Mouse (Mus musculus) myocyte (in vitro differentiated cells): ENCODE results near the gene Akap8l. TPM values are rescaled to one million over a fixed set of nuclear protein-coding genes. Genes with fewer than 3 reads are reported as not detected.

ENCODE experiments used
- H3K27me3 ChIP-seq: one replicate; pipeline ENCODE4 v1.6.1; 2011; ENCODE audit not compliant: control insufficient read depth, insufficient read depth, insufficient read length
- H3K36me3 ChIP-seq: one replicate; pipeline ENCODE4 v1.6.1; 2011; ENCODE audit not compliant: control insufficient read depth, insufficient read depth
- H3K4me2 ChIP-seq: one replicate; pipeline ENCODE4 v1.6.1; 2011; ENCODE audit warnings: low read depth, control low read depth
- H3K4me3 ChIP-seq: one replicate; pipeline ENCODE4 v1.5.1; 2011; ENCODE audit warnings: mild to moderate bottlenecking, control low read depth, moderate library complexity
- H3K79me2 ChIP-seq: one replicate; pipeline ENCODE4 v1.6.1; 2011; ENCODE audit not compliant: control insufficient read depth, insufficient read depth
- H3ac ChIP-seq: one replicate; pipeline ENCODE4 v1.6.1; 2011; ENCODE audit not compliant: control insufficient read depth, insufficient read length
- CEBPB ChIP-seq: IDR thresholded peaks from 2 replicates; pipeline ENCODE4 v1.6.1; 2011; ENCODE audit warnings: mild to moderate bottlenecking, moderate library complexity; ENCODE audit not compliant: poor library complexity, insufficient read depth, severe bottlenecking
- E2F4 ChIP-seq: IDR thresholded peaks from one replicate; pipeline ENCODE4 v1.6.1; 2011; ENCODE audit warnings: mild to moderate bottlenecking, control low read depth, moderate library complexity; ENCODE audit not compliant: insufficient read depth
- MAX ChIP-seq: IDR thresholded peaks from one replicate; pipeline ENCODE4 v1.6.1; 2011; ENCODE audit warnings: low read depth, mild to moderate bottlenecking, control low read depth
- MYOD1 ChIP-seq, 3 experiments: IDR thresholded peaks; one replicate each; pipeline ENCODE4 v1.6.1; 2011; ENCODE audit warnings: control low read depth in 2 of 3, low read depth in 2 of 3, mild to moderate bottlenecking in 2 of 3, moderate library complexity in 1 of 3; ENCODE audit not compliant: insufficient read length in 2 of 3, control insufficient read depth in 1 of 3
- MYOG ChIP-seq, 3 experiments: IDR thresholded peaks; one replicate each; pipeline ENCODE4 v1.6.1; 2011; ENCODE audit warnings: control low read depth in 2 of 3, low read depth in 2 of 3, mild to moderate bottlenecking in 2 of 3; ENCODE audit not compliant: insufficient read length in 2 of 3, control insufficient read depth in 1 of 3, insufficient read depth in 1 of 3
- POLR2A ChIP-seq: IDR thresholded peaks from one replicate; pipeline ENCODE4 v1.6.1; 2011; ENCODE audit warnings: low read depth, mild to moderate bottlenecking, control low read depth, moderate library complexity; ENCODE audit not compliant: insufficient read length
- POLR2AphosphoS2 ChIP-seq: IDR thresholded peaks from one replicate; pipeline ENCODE4 v1.6.1; 2011; ENCODE audit warnings: low read depth, control low read depth; ENCODE audit not compliant: insufficient read length
- REST ChIP-seq: IDR thresholded peaks from one replicate; pipeline ENCODE4 v1.6.1; 2011; ENCODE audit warnings: mild to moderate bottlenecking, control low read depth, moderate library complexity; ENCODE audit not compliant: insufficient read depth, insufficient read length
- SRF ChIP-seq: IDR thresholded peaks from one replicate; pipeline ENCODE4 v1.6.1; 2011; ENCODE audit warnings: low read depth; ENCODE audit not compliant: control insufficient read depth, insufficient read length
- TCF12 ChIP-seq: IDR thresholded peaks from one replicate; pipeline ENCODE4 v1.6.1; 2011; ENCODE audit warnings: mild to moderate bottlenecking, control low read depth; ENCODE audit not compliant: poor library complexity, insufficient read depth, severe bottlenecking
- TCF3 ChIP-seq: IDR thresholded peaks from one replicate; pipeline ENCODE4 v1.6.1; 2011; ENCODE audit warnings: low read depth, control low read depth; ENCODE audit not compliant: insufficient read length
- USF1 ChIP-seq: IDR thresholded peaks from one replicate; pipeline ENCODE4 v1.6.1; 2011; ENCODE audit warnings: low read depth, mild to moderate bottlenecking, control low read depth, moderate library complexity
- polyA plus RNA-seq: library from polyadenylated mRNA; unstranded; fragments of >200 nt; fragmentation: generic; extraction: Trizol; gene quantifications from one replicate; pipeline ENCODE4 v1.2.1, GENCODE M21; 2012; ENCODE audit warnings: missing spikeins

Gene Akap8l
- polyA plus RNA-seq, 1 experiment = 31.7 TPM

GRCm38 (mm10) chr17:32354211-32354610 lies 3.8 kb upstream of the Akap8l start:
- Histone ChIP-seq H3K79me2 (peaks cover 3% of the 10 kb centered on the region), H3K27me3 (no peaks in the 10 kb centered on the region), H3K4me2 (peak overlapping the region; percentile 9), H3ac (no peak overlapping the region), H3K36me3 (peaks cover 27% of the 10 kb centered on the region), H3K4me3 (no peak overlapping the region)
- peak in 1 of 3 experiments; percentile 48 for TF ChIP-seq MYOG (IDR thresholded peaks at IDR 0.05; ENCODE audit: control insufficient read depth in 1 of 3, insufficient read depth in 1 of 3, insufficient read length in 2 of 3, low read depth in 2 of 3)
- TF ChIP-seq E2F4 = no peak

- H3K36me3 ChIP-seq = peaks cover 22% of the 10 kb centered on the region
- H3K79me2 ChIP-seq = peaks cover 8% of the 10 kb centered on the region
- peak overlapping the region; percentile 9 for H3K4me2 ChIP-seq
- H3ac ChIP-seq = no peak overlapping the region
- H3K27me3 ChIP-seq = no peaks in the 10 kb centered on the region
- TF ChIP-seq E2F4 (no peak), USF1 (no peak), MYOG (IDR thresholded peaks at IDR 0.05; ENCODE audit: control insufficient read depth in 1 of 3, insufficient read depth in 1 of 3, insufficient read length in 2 of 3, low read depth in 2 of 3) (peak; percentile 42 to 93 (median 50)), CEBPB (no peak), TCF3 (no peak), MYOD1 (IDR thresholded peaks at IDR 0.05; ENCODE audit: control insufficient read depth in 1 of 3, insufficient read length in 2 of 3, low read depth in 2 of 3) (peak; percentile 29 to 81 (median 68)), POLR2A (no peak), SRF (peak; percentile 15), MAX (no peak), TCF12 (no peak)
- H3K4me3 ChIP-seq = no peak overlapping the region
These were observed 3.3 kb upstream of the Akap8l start for GRCm38 (mm10) chr17:32353696-32354095.

GRCm38 (mm10) chr17:32351726-32352125 lies 1.3 kb upstream of the Akap8l start:
- no peak overlapping the region for H3ac ChIP-seq
- no peak overlapping the region for H3K4me2 ChIP-seq
- no peak for TF ChIP-seq MAX
- TF ChIP-seq REST = no peak
- TF ChIP-seq SRF = no peak
- no peak for TF ChIP-seq MYOG (IDR thresholded peaks at IDR 0.05; ENCODE audit: control insufficient read depth in 1 of 3, insufficient read depth in 1 of 3, insufficient read length in 2 of 3, low read depth in 2 of 3)
- no peak for TF ChIP-seq POLR2AphosphoS2
- no peak for TF ChIP-seq E2F4
- TF ChIP-seq POLR2A = no peak
- no peak for TF ChIP-seq TCF12
- TF ChIP-seq MYOD1 (IDR thresholded peaks at IDR 0.05; ENCODE audit: control insufficient read depth in 1 of 3, insufficient read length in 2 of 3, low read depth in 2 of 3) = no peak
- no peak for TF ChIP-seq CEBPB
- no peak for TF ChIP-seq TCF3
- TF ChIP-seq USF1 = no peak
- H3K36me3 ChIP-seq = peaks cover 13% of the 10 kb centered on the region
- H3K79me2 ChIP-seq = peaks cover 24% of the 10 kb centered on the region
- H3K4me3 ChIP-seq = no peak overlapping the region
- H3K27me3 ChIP-seq = no peaks in the 10 kb centered on the region

- H3K4me3 ChIP-seq = peak overlapping the region; percentile 98
These were observed 862 bp upstream of the Akap8l start for GRCm38 (mm10) chr17:32351269-32351668.

GRCm38 (mm10) chr17:32349851-32350381 lies 491 bp downstream of the Akap8l start:
- Histone ChIP-seq H3K4me2 (peak overlapping the region; percentile 92), H3K79me2 (peaks cover 31% of the 10 kb centered on the region), H3K27me3 (no peaks in the 10 kb centered on the region), H3ac (peak overlapping the region; percentile 40), H3K36me3 (peaks cover 2% of the 10 kb centered on the region), H3K4me3 (peak overlapping the region; percentile 98)
- TF ChIP-seq SRF (no peak), POLR2AphosphoS2 (no peak), POLR2A (no peak), MYOG (IDR thresholded peaks at IDR 0.05; ENCODE audit: control insufficient read depth in 1 of 3, insufficient read depth in 1 of 3, insufficient read length in 2 of 3, low read depth in 2 of 3) (no peak), TCF12 (no peak), REST (no peak), E2F4 (no peak), CEBPB (no peak)

More at GRCm38 (mm10) chr17:32351269-32351668, 862 bp upstream of the Akap8l start:
- H3K4me2 ChIP-seq = peak overlapping the region; percentile 89
- no peaks in the 10 kb centered on the region for H3K27me3 ChIP-seq
- no peak for TF ChIP-seq POLR2AphosphoS2
- no peak for TF ChIP-seq MYOG (IDR thresholded peaks at IDR 0.05; ENCODE audit: control insufficient read depth in 1 of 3, insufficient read depth in 1 of 3, insufficient read length in 2 of 3, low read depth in 2 of 3)
- TF ChIP-seq TCF3 = no peak
- TF ChIP-seq MYOD1 (IDR thresholded peaks at IDR 0.05; ENCODE audit: control insufficient read depth in 1 of 3, insufficient read length in 2 of 3, low read depth in 2 of 3) = no peak
- TF ChIP-seq CEBPB = no peak
- no peak for TF ChIP-seq E2F4
- no peak for TF ChIP-seq SRF
- no peak for TF ChIP-seq POLR2A
- no peak for TF ChIP-seq USF1
- TF ChIP-seq TCF12 = no peak
- TF ChIP-seq REST = no peak
- TF ChIP-seq MAX = no peak
- peaks cover 10% of the 10 kb centered on the region for H3K36me3 ChIP-seq
- H3ac ChIP-seq = no peak overlapping the region
- peaks cover 27% of the 10 kb centered on the region for H3K79me2 ChIP-seq
